Mouse (Mus musculus) intestine, postnatal 0 days (tissue): ENCODE measurements at regions not wholly inside any gene's neighbourhood (a gene's known extent, or its start where the extent isn't known, plus 50 kb on each side); places are given as distances from the start of the nearest gene placed in this dataset.
"Not testable (repeated sequence)": the region's sequence is repeated elsewhere in the genome, so short reads cannot be mapped to it uniquely, and the experiment has no call there.

Source experiments
- ATAC-seq: fragments of 200-750 bp; cut with Nextera tagmentation; 2 replicates; pipeline ENCODE4 v1.8.0; 2017; ENCODE audit warnings: mild to moderate bottlenecking, moderate TSS enrichment, moderate library complexity
- H3K27ac ChIP-seq: fragments of 300-500 bp; sonication (generic); 2 replicates; pipeline ENCODE4 v1.5.1; 2014; ENCODE audit warnings: mild to moderate bottlenecking, low read depth, low read length, moderate library complexity
- H3K27me3 ChIP-seq: fragments of 300-500 bp; sonication (generic); replicated peaks from 2 replicates; pipeline ENCODE4 v1.6.1; 2014; ENCODE audit warnings: low read length, mixed read lengths; ENCODE audit not compliant: control insufficient read depth, insufficient read depth
- H3K36me3 ChIP-seq: fragments of 300-500 bp; sonication (generic); 2 replicates; pipeline ENCODE4 v1.6.1; 2014; ENCODE audit warnings: mild to moderate bottlenecking, moderate library complexity; ENCODE audit not compliant: control insufficient read depth, insufficient read depth
- H3K4me1 ChIP-seq: fragments of 300-500 bp; sonication (generic); replicated peaks from 2 replicates; pipeline ENCODE4 v1.6.1; 2014; ENCODE audit warnings: antibody characterized with exemption, low read length, mixed read lengths; ENCODE audit not compliant: control insufficient read depth, insufficient read depth
- H3K4me2 ChIP-seq: fragments of 300-500 bp; sonication (generic); replicated peaks from 2 replicates; pipeline ENCODE4 v1.6.1; 2014; ENCODE audit warnings: low read depth, mild to moderate bottlenecking, moderate library complexity
- H3K4me3 ChIP-seq: fragments of 300-500 bp; sonication (generic); 2 replicates; pipeline ENCODE4 v1.5.1; 2014; ENCODE audit warnings: low read depth, low read length
- H3K9ac ChIP-seq: fragments of 300-500 bp; sonication (generic); 2 replicates; pipeline ENCODE4 v1.6.1; 2014; ENCODE audit warnings: mild to moderate bottlenecking, low read depth, low read length
- H3K9me3 ChIP-seq: fragments of 300-500 bp; sonication (generic); 2 replicates; pipeline ENCODE4 v1.6.1; 2016; ENCODE audit warnings: mixed run types; ENCODE audit not compliant: control insufficient read depth
- CTCF ChIP-seq: sonication (generic); IDR thresholded peaks from 2 replicates; pipeline ENCODE4 v1.5.1; 2016; ENCODE audit warnings: low read depth, mild to moderate bottlenecking, control low read depth, antibody characterized with exemption, moderate library complexity
- WGBS: fragments of 180-500 bp; shearing (Covaris S2); extraction: QIAGEN DNeasy Blood & Tissue Kit; methylation state at CpG from one replicate; pipeline ENCODE4 v1.1.7; 2014; 5-methylcytosine and 5-hydroxymethylcytosine counted together

- Histone ChIP-seq H3K27ac (no peak overlapping the region), H3K9me3 (peaks cover 2% of the 10 kb centered on the region; the same call in 1 of the 2 replicates), H3K27me3 (no peaks in the 10 kb centered on the region), H3K9ac (no peak overlapping the region), H3K4me2 (no peak overlapping the region), H3K4me1 (no peaks in the 10 kb centered on the region), H3K36me3 (no peaks in the 10 kb centered on the region), H3K4me3 (no peak overlapping the region)
- TF ChIP-seq CTCF: peak; percentile 53
- ATAC-seq: no peak
Measured at GRCm38 (mm10) chr17:49359212-49359611, 69.0 kb upstream of the Mocs1 start.

GRCm38 (mm10) chr17:49360251-49360650 is 67.9 kb upstream of the Mocs1 start:
- WGBS: 67% methylated on average over 6 of the region's 6 CpGs
- not testable (repeated sequence) for H3K9ac ChIP-seq, ATAC-seq

GRCm38 (mm10) chr17:49367791-49368190 is 60.4 kb upstream of the Mocs1 start:
- Histone ChIP-seq H3K27me3 (no peaks in the 10 kb centered on the region), H3K9me3 (no peaks in the 10 kb centered on the region), H3K27ac (no peak overlapping the region), H3K4me2 (no peak overlapping the region), H3K36me3 (no peaks in the 10 kb centered on the region), H3K4me3 (no peak overlapping the region), H3K4me1 (no peaks in the 10 kb centered on the region), H3K9ac (no peak overlapping the region)
- ATAC-seq: peak; percentile 34; the same call in 1 of the 2 replicates
- no peak for TF ChIP-seq CTCF
- WGBS: 54% methylated on average over 4 of the region's 4 CpGs

More at GRCm38 (mm10) chr17:49360251-49360650, 67.9 kb upstream of the Mocs1 start:
- H3K4me2 ChIP-seq, H3K27me3 ChIP-seq, H3K36me3 ChIP-seq, H3K4me1 ChIP-seq, H3K4me3 ChIP-seq, H3K27ac ChIP-seq, H3K9me3 ChIP-seq: not testable (repeated sequence)

GRCm38 (mm10) chr17:49368476-49369269 is 59.5 kb upstream of the Mocs1 start:
- TF ChIP-seq CTCF: no peak
- H3K27me3 ChIP-seq: no peaks in the 10 kb centered on the region
- WGBS: 73% methylated on average over 2 of the region's 2 CpGs
- peak; percentile 84 for ATAC-seq
- no peak overlapping the region for H3K4me2 ChIP-seq
- H3K27ac ChIP-seq: peak overlapping the region; percentile 35; the same call in 1 of the 2 replicates
- H3K4me1 ChIP-seq: no peaks in the 10 kb centered on the region
- H3K9me3 ChIP-seq: no peaks in the 10 kb centered on the region
- H3K36me3 ChIP-seq: no peaks in the 10 kb centered on the region
- no peak overlapping the region for H3K9ac ChIP-seq
- no peak overlapping the region for H3K4me3 ChIP-seq

GRCm38 (mm10) chr17:49377626-49378025 is 50.5 kb upstream of the Mocs1 start:
- H3K4me2 ChIP-seq: no peak overlapping the region
- H3K9ac ChIP-seq: no peak overlapping the region
- WGBS: 54% methylated on average over 11 of the region's 11 CpGs
- no peak for ATAC-seq
- TF ChIP-seq CTCF: no peak
- H3K4me3 ChIP-seq: no peak overlapping the region
- H3K27me3 ChIP-seq: no peaks in the 10 kb centered on the region
- H3K27ac ChIP-seq: no peak overlapping the region
- H3K36me3 ChIP-seq: no peaks in the 10 kb centered on the region
- no peaks in the 10 kb centered on the region for H3K9me3 ChIP-seq
- no peaks in the 10 kb centered on the region for H3K4me1 ChIP-seq
